Mouse (Mus musculus): ENCODE measurements around the gene Olfr532.
"Not testable (repeated sequence)": the region's sequence is repeated elsewhere in the genome, so short reads cannot be mapped to it uniquely, and the experiment has no call there.

Olfr532 gene

GRCm38 (mm10) chr7:140421539-140421938 is at the start of gene Olfr532:
Olfr532 (minus strand) TSS chr7:140421639.
- DNase-seq (ENCODE audit: low read depth): no peak

GRCm38 (mm10) chr7:140463070-140463469 is 41.6 kb upstream of the Olfr532 start, which contains the start of gene Olfr533:
Olfr533 (plus strand) TSS chr7:140463370.
- not testable (repeated sequence) for DNase-seq (ENCODE audit: low read depth)

GRCm38 (mm10) chr7:140443141-140443540 is 21.7 kb upstream of the Olfr532 start:
- DNase-seq (ENCODE audit: low read depth): peak; percentile 17

GRCm38 (mm10) chr7:140402818-140403217 is 18.6 kb downstream of the Olfr532 start, which contains the start of gene Olfr531:
Olfr531 (minus strand) TSS chr7:140402918.
- DNase-seq (ENCODE audit: low read depth): no peak

GRCm38 (mm10) chr7:140376911-140377310 is 44.5 kb downstream of the Olfr532 start:
- DNase-seq (ENCODE audit: low read depth): peak; percentile 75

- no peak for DNase-seq (ENCODE audit: low read depth)
Observed at GRCm38 (mm10) chr7:140376231-140376630, 45.2 kb downstream of the Olfr532 start, which contains the start of gene Olfr530. Olfr530 (minus strand) TSS chr7:140376331.

- peak; percentile 71 for DNase-seq (ENCODE audit: low read depth)
Observed at GRCm38 (mm10) chr7:140374300-140374699, 47.1 kb downstream of the Olfr532 start.
